Mouse (Mus musculus): ENCODE results near the gene March11. TPM values are rescaled to one million over a fixed set of nuclear protein-coding genes. Genes with fewer than 3 reads are reported as not detected.

Gene March11
- polyA plus RNA-seq (2014; fragmentation: Nextera tagmentation; extraction: Ambion mirVana): 0.45 and 0.66 TPM in 2 replicates

DNA sequence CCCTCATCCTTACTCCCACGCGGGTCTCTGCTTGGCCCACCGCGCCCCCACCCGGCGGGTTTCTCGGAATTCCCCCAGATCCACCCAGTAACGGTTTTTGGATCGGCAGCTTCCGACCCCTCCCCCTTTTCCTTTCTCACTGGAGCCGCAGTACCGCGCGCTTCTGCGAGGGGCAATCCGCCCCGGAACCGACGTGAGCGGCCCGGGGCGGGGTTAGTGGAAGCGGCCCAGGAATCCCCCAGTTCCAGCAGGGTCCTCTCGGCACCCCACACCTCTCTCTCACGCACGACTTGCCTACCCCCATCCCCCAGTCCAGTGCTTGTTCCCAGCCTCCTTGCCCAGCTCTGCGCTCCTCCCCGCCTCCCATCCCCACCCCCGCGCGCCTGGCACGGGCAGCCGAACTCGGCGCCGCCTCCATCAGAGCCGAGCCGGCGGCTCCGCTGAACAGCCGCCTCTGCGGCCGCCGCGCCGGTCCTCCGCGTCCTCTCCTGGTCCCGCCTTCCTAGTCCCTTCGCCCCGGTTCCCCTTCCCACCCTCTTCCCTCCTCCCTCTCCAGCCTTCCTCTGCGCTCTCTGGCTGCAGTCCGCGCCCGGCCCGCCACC, at the start of gene March11:
Gene March11, plus strand, starts transcription at position 420 of the 602 bp plus-strand sequence.
- H3K4me2 ChIP-seq (ENCODE audit: low read length): peak within 1 kb of the TSS; percentile 91
- H3K9ac ChIP-seq (ENCODE audit: low read length): no peak within 1 kb of the TSS
- DNase-seq (ENCODE audit: low spot score) (peak; percentile 67), ATAC-seq (replicated peaks; ENCODE audit: low FRiP score, low TSS enrichment, low read depth) (peak; percentile 66)
- WGBS: under 1% methylated on average over 54 of the region's 56 CpGs
- no peaks in the 10 kb centered on the region for H3K4me1 ChIP-seq (replicated peaks; ENCODE audit: control insufficient read depth, insufficient read depth, low read length)
- no peaks in the 10 kb centered on the region for H3K9me3 ChIP-seq (ENCODE audit: control insufficient read depth, low read length)
- no peaks in the 10 kb centered on the region for H3K36me3 ChIP-seq (ENCODE audit: control insufficient read depth, insufficient read depth, low read length)
- H3K27me3 ChIP-seq (replicated peaks; ENCODE audit: control insufficient read depth, insufficient read depth, low read length): peaks cover 30% of the 10 kb centered on the region
- H3K27ac ChIP-seq (ENCODE audit: low read depth): no peak within 1 kb of the TSS
- H3K4me3 ChIP-seq (ENCODE audit: low read depth, low read length): peak within 1 kb of the TSS; percentile 54

DNA sequence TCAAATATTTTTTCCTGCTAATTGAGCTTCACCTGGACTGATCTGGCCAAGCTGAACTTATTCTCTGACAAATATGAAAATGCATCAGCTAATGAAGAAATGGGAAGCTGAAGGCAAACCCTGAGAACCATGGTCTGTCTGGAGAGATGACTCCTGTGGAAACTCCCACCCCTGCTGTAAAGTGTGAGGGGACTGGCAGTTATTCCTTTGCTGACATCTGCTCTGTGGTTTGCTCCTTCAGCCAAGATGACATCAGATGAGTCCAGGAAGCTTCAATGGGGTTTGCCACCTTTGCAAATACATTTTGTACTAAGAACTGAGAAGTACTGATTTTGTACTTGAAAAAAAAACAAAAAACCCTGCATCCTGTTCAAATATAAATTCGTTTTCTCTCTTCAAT, 46.5 kb upstream of the March11 start:
- no peak for DNase-seq (ENCODE audit: low spot score)
- WGBS: 70% methylated on average over 1 of the region's 1 CpGs
- Histone ChIP-seq H3K4me2 (ENCODE audit: low read length) (no peak overlapping the region), H3K4me1 (replicated peaks; ENCODE audit: control insufficient read depth, insufficient read depth, low read length) (no peaks in the 10 kb centered on the region), H3K27ac (ENCODE audit: low read depth) (no peak overlapping the region), H3K9ac (ENCODE audit: low read length) (no peak overlapping the region), H3K9me3 (ENCODE audit: control insufficient read depth, low read length) (no peaks in the 10 kb centered on the region), H3K36me3 (ENCODE audit: control insufficient read depth, insufficient read depth, low read length) (no peaks in the 10 kb centered on the region), H3K27me3 (replicated peaks; ENCODE audit: control insufficient read depth, insufficient read depth, low read length) (no peaks in the 10 kb centered on the region), H3K4me3 (ENCODE audit: low read depth, low read length) (no peak overlapping the region)
- no peak for ATAC-seq (replicated peaks; ENCODE audit: low FRiP score, low TSS enrichment, low read depth)

DNA sequence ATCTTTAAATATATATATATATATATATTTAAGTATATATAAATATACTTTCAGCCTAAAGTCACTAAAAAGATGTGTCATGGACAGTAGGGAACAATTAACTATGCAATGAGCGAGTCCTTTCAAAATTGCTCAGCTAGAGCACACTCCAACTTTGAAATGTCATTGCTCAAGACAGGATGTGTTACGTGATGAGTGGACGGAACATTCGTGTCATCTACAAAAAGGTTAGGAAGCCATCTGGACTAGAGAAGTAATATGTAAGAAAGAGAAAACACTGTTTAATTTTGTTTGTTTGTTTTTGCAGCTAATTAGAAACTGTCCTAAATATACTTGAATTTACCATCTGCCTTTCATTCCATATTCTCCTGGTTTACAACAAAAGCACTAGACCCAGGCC, 39.3 kb upstream of the March11 start:
- ATAC-seq (replicated peaks; ENCODE audit: low FRiP score, low TSS enrichment, low read depth) (no peak), DNase-seq (ENCODE audit: low spot score) (no peak)
- Histone ChIP-seq H3K27ac (ENCODE audit: low read depth) (no peak overlapping the region), H3K9me3 (ENCODE audit: control insufficient read depth, low read length) (no peaks in the 10 kb centered on the region), H3K4me3 (ENCODE audit: low read depth, low read length) (no peak overlapping the region), H3K36me3 (ENCODE audit: control insufficient read depth, insufficient read depth, low read length) (no peaks in the 10 kb centered on the region), H3K4me2 (ENCODE audit: low read length) (no peak overlapping the region), H3K27me3 (replicated peaks; ENCODE audit: control insufficient read depth, insufficient read depth, low read length) (no peaks in the 10 kb centered on the region), H3K9ac (ENCODE audit: low read length) (no peak overlapping the region), H3K4me1 (replicated peaks; ENCODE audit: control insufficient read depth, insufficient read depth, low read length) (no peaks in the 10 kb centered on the region)
- WGBS: 92% methylated on average over 4 of the region's 4 CpGs

DNA sequence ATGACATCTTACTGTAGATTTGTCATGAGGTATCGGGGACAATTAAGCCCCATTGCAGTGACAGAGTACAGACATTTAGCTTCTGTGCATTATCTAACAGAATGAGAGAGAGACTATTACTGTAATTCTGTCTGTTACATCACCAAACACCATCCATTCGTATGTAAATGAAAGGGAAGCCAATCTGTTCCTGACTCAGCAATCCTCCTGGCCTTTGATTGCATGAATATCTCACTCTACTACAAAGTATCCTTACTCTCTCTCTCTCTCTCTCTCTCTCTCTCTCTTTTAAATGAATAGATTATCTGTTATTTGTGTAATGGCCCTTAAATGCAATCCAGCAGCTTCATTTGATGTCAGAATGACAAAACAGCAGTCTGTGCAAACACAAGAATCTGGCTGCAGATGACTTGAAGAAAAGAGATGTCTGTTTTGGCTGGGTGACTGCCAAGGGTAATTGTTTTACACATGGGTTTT, 32.8 kb upstream of the March11 start:
- H3K4me1 ChIP-seq (replicated peaks; ENCODE audit: control insufficient read depth, insufficient read depth, low read length): no peaks in the 10 kb centered on the region
- H3K27me3 ChIP-seq (replicated peaks; ENCODE audit: control insufficient read depth, insufficient read depth, low read length): no peaks in the 10 kb centered on the region
- 54% methylated on average over 2 of the region's 2 CpGs for WGBS
- no peak overlapping the region for H3K9ac ChIP-seq (ENCODE audit: low read length)
- no peaks in the 10 kb centered on the region for H3K36me3 ChIP-seq (ENCODE audit: control insufficient read depth, insufficient read depth, low read length)
- H3K9me3 ChIP-seq (ENCODE audit: control insufficient read depth, low read length): 0 out of 2 replicates have a peak, but pooled peaks cover 2% of the 10 kb centered on the region
- H3K4me2 ChIP-seq (ENCODE audit: low read length): no peak overlapping the region
- DNase-seq (ENCODE audit: low spot score): no peak
- no peak for ATAC-seq (replicated peaks; ENCODE audit: low FRiP score, low TSS enrichment, low read depth)
- no peak overlapping the region for H3K4me3 ChIP-seq (ENCODE audit: low read depth, low read length)
- H3K27ac ChIP-seq (ENCODE audit: low read depth): no peak overlapping the region

DNA sequence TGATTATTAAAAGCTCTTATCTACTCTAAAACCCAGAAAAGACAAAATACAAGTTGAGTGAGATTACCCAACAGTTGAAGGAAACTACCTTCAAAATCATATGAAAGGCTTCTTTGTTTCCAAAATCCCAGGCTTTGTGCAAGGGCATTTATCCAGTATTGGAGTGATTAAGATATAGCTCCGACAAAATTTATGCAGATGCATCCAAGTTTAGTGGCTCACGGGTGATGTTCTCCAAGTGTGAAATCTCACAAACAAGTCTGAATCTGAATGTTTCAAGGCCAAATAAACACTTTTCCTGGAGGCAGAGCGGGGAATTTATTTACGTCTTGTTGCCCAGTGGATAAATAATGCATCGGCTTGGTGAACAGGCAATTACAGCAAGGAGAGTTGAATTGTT, 32.2 kb upstream of the March11 start:
- Histone ChIP-seq H3K9me3 (ENCODE audit: control insufficient read depth, low read length) (0 out of 2 replicates have a peak, but pooled peaks cover 2% of the 10 kb centered on the region), H3K4me2 (ENCODE audit: low read length) (no peak overlapping the region), H3K4me3 (ENCODE audit: low read depth, low read length) (no peak overlapping the region), H3K27me3 (replicated peaks; ENCODE audit: control insufficient read depth, insufficient read depth, low read length) (no peaks in the 10 kb centered on the region), H3K27ac (ENCODE audit: low read depth) (no peak overlapping the region), H3K4me1 (replicated peaks; ENCODE audit: control insufficient read depth, insufficient read depth, low read length) (no peaks in the 10 kb centered on the region), H3K36me3 (ENCODE audit: control insufficient read depth, insufficient read depth, low read length) (no peaks in the 10 kb centered on the region), H3K9ac (ENCODE audit: low read length) (no peak overlapping the region)
- ATAC-seq (replicated peaks; ENCODE audit: low FRiP score, low TSS enrichment, low read depth) (no peak), DNase-seq (ENCODE audit: low spot score) (no peak)
- 74% methylated on average over 5 of the region's 5 CpGs for WGBS

DNA sequence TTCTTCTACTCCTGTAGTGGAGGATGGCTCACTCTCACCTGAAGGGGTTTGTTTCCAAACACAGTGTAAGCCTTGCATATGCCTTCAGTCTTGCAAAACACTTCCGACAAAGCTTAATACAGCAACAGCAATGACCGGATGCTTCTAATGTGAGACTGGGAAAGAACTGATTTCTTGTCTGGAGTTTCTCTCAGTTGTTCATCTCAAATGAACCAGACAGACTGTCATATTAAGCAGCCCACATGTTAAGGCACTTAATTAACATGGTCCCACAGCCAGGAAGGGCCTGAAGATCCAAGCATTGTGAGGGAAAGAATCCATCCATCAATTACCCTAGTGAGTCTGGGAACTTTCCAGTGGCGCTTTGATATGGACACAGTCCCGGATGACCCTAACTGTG, 17.0 kb upstream of the March11 start:
- Histone ChIP-seq H3K36me3 (ENCODE audit: control insufficient read depth, insufficient read depth, low read length) (no peaks in the 10 kb centered on the region), H3K4me3 (ENCODE audit: low read depth, low read length) (no peak overlapping the region), H3K27me3 (replicated peaks; ENCODE audit: control insufficient read depth, insufficient read depth, low read length) (no peaks in the 10 kb centered on the region), H3K4me1 (replicated peaks; ENCODE audit: control insufficient read depth, insufficient read depth, low read length) (no peaks in the 10 kb centered on the region), H3K27ac (ENCODE audit: low read depth) (no peak overlapping the region), H3K9ac (ENCODE audit: low read length) (no peak overlapping the region), H3K9me3 (ENCODE audit: control insufficient read depth, low read length) (no peaks in the 10 kb centered on the region), H3K4me2 (ENCODE audit: low read length) (no peak overlapping the region)
- no peak for DNase-seq (ENCODE audit: low spot score)
- ATAC-seq (replicated peaks; ENCODE audit: low FRiP score, low TSS enrichment, low read depth): no peak
- 76% methylated on average over 4 of the region's 4 CpGs for WGBS

DNA sequence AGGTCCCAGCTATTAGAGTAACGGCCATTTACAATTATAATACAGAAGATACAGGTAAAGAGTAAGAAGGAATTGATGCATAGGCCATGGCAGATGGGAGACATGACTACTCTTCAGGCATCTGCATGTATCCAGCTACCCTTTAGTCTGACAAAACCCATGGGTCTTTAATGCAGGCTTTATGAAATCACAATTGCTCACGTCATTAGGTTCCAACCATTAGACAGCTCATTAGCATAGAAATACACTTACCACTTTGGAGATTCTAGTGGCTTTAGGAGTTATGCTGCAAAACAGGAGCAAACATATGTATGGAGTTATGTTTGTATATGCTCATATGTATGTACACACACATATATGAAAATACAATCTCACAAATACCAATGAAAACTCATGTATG, 16.0 kb upstream of the March11 start:
- H3K4me1 ChIP-seq (replicated peaks; ENCODE audit: control insufficient read depth, insufficient read depth, low read length): no peaks in the 10 kb centered on the region
- no peak overlapping the region for H3K27ac ChIP-seq (ENCODE audit: low read depth)
- H3K27me3 ChIP-seq (replicated peaks; ENCODE audit: control insufficient read depth, insufficient read depth, low read length): no peaks in the 10 kb centered on the region
- ATAC-seq (replicated peaks; ENCODE audit: low FRiP score, low TSS enrichment, low read depth) (no peak), DNase-seq (ENCODE audit: low spot score) (no peak)
- H3K9ac ChIP-seq (ENCODE audit: low read length): no peak overlapping the region
- no peak overlapping the region for H3K4me3 ChIP-seq (ENCODE audit: low read depth, low read length)
- no peak overlapping the region for H3K4me2 ChIP-seq (ENCODE audit: low read length)
- 79% methylated on average over 2 of the region's 2 CpGs for WGBS
- H3K36me3 ChIP-seq (ENCODE audit: control insufficient read depth, insufficient read depth, low read length): no peaks in the 10 kb centered on the region
- H3K9me3 ChIP-seq (ENCODE audit: control insufficient read depth, low read length): no peaks in the 10 kb centered on the region

DNA sequence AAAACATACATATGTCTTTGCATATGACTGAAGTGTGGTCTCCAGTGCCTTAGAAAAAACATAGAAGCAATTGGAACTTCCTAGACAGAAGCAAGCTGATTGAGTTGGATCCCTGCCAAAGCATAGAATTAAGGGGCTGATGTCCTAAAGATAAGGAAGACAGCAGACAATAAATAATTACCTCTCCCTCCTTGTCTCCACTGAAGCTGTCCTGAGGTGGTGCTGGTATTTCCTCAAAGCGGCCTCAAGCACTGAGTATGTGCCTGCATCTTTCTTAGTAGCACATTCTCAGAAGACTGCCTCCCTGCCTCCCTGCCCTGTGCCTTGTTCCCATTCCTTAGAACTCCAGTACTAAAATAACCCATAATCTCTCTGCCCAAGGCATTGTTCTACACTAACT, 15.6 kb upstream of the March11 start:
- H3K9ac ChIP-seq (ENCODE audit: low read length): no peak overlapping the region
- H3K27ac ChIP-seq (ENCODE audit: low read depth): no peak overlapping the region
- ATAC-seq (replicated peaks; ENCODE audit: low FRiP score, low TSS enrichment, low read depth) (no peak), DNase-seq (ENCODE audit: low spot score) (no peak)
- no peaks in the 10 kb centered on the region for H3K36me3 ChIP-seq (ENCODE audit: control insufficient read depth, insufficient read depth, low read length)
- H3K9me3 ChIP-seq (ENCODE audit: control insufficient read depth, low read length): no peaks in the 10 kb centered on the region
- H3K4me2 ChIP-seq (ENCODE audit: low read length): no peak overlapping the region
- H3K27me3 ChIP-seq (replicated peaks; ENCODE audit: control insufficient read depth, insufficient read depth, low read length): no peaks in the 10 kb centered on the region
- H3K4me3 ChIP-seq (ENCODE audit: low read depth, low read length): no peak overlapping the region
- 55% methylated on average over 1 of the region's 1 CpGs for WGBS
- H3K4me1 ChIP-seq (replicated peaks; ENCODE audit: control insufficient read depth, insufficient read depth, low read length): no peaks in the 10 kb centered on the region

DNA sequence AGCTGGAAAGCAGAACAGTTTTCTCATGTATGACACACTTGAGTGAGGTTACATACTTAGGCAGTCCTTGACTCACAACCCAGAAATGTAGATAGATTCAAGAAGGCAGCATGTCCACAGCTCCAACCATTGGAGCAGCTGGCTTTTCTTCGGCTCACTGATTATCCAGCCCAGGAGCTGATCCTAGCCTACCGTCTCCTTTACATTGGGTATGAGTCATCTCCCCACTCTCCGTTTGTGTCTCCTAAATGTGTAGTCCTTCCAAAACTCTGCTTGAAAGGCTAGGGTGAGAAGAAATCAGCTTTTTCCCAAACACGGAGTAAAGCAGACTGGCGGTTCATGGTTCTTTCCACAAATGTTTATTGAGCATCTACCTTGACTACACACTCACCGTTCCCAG, 10.2 kb upstream of the March11 start:
- Histone ChIP-seq H3K4me2 (ENCODE audit: low read length) (no peak overlapping the region), H3K36me3 (ENCODE audit: control insufficient read depth, insufficient read depth, low read length) (no peaks in the 10 kb centered on the region), H3K27ac (ENCODE audit: low read depth) (no peak overlapping the region), H3K9ac (ENCODE audit: low read length) (no peak overlapping the region), H3K4me1 (replicated peaks; ENCODE audit: control insufficient read depth, insufficient read depth, low read length) (no peaks in the 10 kb centered on the region), H3K4me3 (ENCODE audit: low read depth, low read length) (no peak overlapping the region), H3K27me3 (replicated peaks; ENCODE audit: control insufficient read depth, insufficient read depth, low read length) (no peaks in the 10 kb centered on the region), H3K9me3 (ENCODE audit: control insufficient read depth, low read length) (no peaks in the 10 kb centered on the region)
- DNase-seq (ENCODE audit: low spot score) (no peak), ATAC-seq (replicated peaks; ENCODE audit: low FRiP score, low TSS enrichment, low read depth) (no peak)
- WGBS: 82% methylated on average over 6 of the region's 6 CpGs
